Mouse (Mus musculus): Measurements from ENCODE around the gene Mthfd1. TPM values are rescaled to one million over a fixed set of nuclear protein-coding genes. Genes with fewer than 3 reads are reported as not detected.
"Not testable (repeated sequence)": the region's sequence is repeated elsewhere in the genome, so short reads cannot be mapped to it uniquely, and the experiment has no call there.

Mthfd1 gene
- total RNA-seq (2014; rRNA removed) (22.8 and 26.2 TPM in 2 replicates), polyA plus RNA-seq (2015; fragmentation: Nextera tagmentation; extraction: Ambion mirVana) (19.1 and 25.2 TPM in 2 replicates)

DNA sequence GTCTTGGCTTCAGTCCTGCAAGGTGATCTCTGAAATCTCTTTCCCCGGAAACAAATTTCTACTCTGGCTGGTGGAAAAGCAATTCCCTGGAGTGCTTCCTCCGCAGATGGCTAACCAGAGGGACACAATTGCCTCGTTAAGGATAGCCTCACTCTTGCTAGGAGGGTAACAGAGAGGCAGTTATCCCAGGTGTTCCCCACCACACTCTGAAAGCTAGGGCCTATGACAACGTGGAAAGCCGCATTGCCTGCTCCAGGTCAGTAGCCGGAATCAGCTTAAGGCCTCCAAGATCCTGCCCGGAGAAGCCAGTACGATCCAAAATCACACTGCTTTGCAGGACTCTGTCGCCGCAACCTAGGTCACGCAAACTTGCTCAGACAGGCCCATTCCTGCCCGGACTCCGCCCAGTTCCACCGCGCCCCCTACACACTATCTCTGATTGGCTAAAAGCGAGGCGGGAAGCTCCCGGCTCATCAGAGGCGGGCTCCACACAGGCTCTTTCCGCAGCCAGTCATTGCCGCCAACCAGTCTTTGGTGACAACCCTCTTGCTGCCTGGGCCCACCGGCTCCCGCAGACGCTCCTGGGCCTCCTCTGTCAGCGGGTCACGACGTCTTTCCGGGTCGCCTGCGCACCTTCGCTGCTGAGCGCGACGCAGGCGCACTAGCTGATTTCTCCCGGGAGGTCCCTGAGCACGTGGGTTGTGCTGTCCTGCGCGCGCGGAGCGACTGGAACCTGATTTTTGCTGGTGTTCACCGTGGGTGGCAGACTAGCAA lies at the start of gene Mthfd1:
TSS of gene Mthfd1 (plus strand) at position 574 of the 774 bp plus-strand sequence.
- Histone ChIP-seq H3K27ac (ENCODE audit: low read depth, low read length) (peak within 1 kb of the TSS; percentile 85), H3K9me3 (ENCODE audit: low read length) (no peaks in the 10 kb centered on the region), H3K4me3 (ENCODE audit: low read depth, low read length) (peak within 1 kb of the TSS; percentile 63), H3K4me2 (ENCODE audit: low read depth) (peak within 1 kb of the TSS; percentile 93), H3K36me3 (ENCODE audit: insufficient read depth) (no peaks in the 10 kb centered on the region), H3K4me1 (ENCODE audit: insufficient read depth) (peaks cover 14% of the 10 kb centered on the region; the same call in 1 of the 2 replicates), H3K27me3 (ENCODE audit: insufficient read depth, low read length) (no peaks in the 10 kb centered on the region), H3K9ac (peak within 1 kb of the TSS; percentile 63)
- no peak for TF ChIP-seq CTCF (IDR thresholded peaks at IDR 0.05; ENCODE audit: low read depth)
- ATAC-seq (peak; percentile 99), DNase-seq (peak; percentile 98)
- 2% methylated on average over 43 of the region's 43 CpGs for WGBS

DNA sequence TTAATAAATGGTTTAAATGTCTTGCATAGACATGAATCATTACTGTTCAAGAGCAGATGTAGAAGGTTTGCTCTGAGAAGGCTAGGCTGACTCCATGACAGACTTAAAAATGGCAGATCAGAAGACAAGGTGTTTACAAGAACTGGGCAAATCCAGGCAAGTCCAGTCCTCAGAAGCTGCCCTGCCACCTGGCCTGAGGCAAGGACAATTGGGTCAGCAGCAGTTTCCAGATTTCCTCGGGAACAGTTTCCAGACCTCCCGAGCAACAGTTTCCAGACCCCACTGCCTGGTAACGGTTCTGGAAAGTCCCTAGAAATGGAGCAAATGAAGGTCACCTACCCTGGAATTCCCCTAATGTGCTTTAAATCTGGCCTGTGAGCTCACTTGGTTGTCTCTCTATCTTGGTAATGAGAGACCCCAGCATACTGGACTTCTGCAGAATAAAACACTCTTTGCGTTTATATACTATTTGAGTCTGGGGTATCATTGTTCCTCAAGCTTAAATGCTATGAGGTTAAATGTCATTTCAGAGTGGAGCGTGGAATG lies 45.6 kb upstream of the Mthfd1 start:
- H3K4me3 ChIP-seq (ENCODE audit: low read depth, low read length), result no peak overlapping the region
- no peak overlapping the region for H3K27ac ChIP-seq (ENCODE audit: low read depth, low read length)
- H3K4me2 ChIP-seq (ENCODE audit: low read depth), result no peak overlapping the region
- 92% methylated on average over 5 of the region's 5 CpGs for WGBS
- no peaks in the 10 kb centered on the region for H3K4me1 ChIP-seq (ENCODE audit: insufficient read depth)
- DNase-seq (no peak), ATAC-seq (no peak)
- H3K36me3 ChIP-seq (ENCODE audit: insufficient read depth), result no peaks in the 10 kb centered on the region
- H3K9ac ChIP-seq, result no peak overlapping the region
- H3K27me3 ChIP-seq (ENCODE audit: insufficient read depth, low read length), result no peaks in the 10 kb centered on the region
- no peak for TF ChIP-seq CTCF (IDR thresholded peaks at IDR 0.05; ENCODE audit: low read depth)
- no peaks in the 10 kb centered on the region for H3K9me3 ChIP-seq (ENCODE audit: low read length)

DNA sequence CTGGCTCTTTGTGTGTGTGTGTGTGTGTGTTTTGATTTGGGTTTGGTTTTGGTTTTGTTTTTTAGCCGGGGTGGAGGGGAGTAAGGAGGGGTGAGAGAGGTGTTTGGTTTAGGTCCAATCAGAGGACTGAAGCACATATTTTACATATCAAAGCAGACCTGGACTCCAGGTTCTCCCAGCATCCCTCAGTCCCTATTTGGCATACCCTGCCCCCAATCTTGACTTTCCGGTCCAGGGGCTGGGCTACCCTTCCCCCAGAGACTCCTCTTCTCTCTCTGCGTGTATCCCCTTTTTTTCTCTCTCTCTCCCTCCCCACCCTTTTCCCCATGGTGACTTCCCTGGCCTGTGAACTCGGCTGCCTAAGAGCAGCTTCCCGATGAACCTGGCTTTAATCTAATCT lies 40.0 kb upstream of the Mthfd1 start:
- DNase-seq (no peak), ATAC-seq (no peak)
- Histone ChIP-seq H3K27me3 (ENCODE audit: insufficient read depth, low read length) (no peaks in the 10 kb centered on the region), H3K9me3 (ENCODE audit: low read length) (no peaks in the 10 kb centered on the region), H3K4me1 (ENCODE audit: insufficient read depth) (no peaks in the 10 kb centered on the region), H3K27ac (ENCODE audit: low read depth, low read length) (no peak overlapping the region), H3K36me3 (ENCODE audit: insufficient read depth) (no peaks in the 10 kb centered on the region), H3K9ac (no peak overlapping the region), H3K4me2 (ENCODE audit: low read depth) (no peak overlapping the region), H3K4me3 (ENCODE audit: low read depth, low read length) (no peak overlapping the region)
- TF ChIP-seq CTCF (IDR thresholded peaks at IDR 0.05; ENCODE audit: low read depth), result no peak
- 36% methylated on average over 5 of the region's 5 CpGs for WGBS

DNA sequence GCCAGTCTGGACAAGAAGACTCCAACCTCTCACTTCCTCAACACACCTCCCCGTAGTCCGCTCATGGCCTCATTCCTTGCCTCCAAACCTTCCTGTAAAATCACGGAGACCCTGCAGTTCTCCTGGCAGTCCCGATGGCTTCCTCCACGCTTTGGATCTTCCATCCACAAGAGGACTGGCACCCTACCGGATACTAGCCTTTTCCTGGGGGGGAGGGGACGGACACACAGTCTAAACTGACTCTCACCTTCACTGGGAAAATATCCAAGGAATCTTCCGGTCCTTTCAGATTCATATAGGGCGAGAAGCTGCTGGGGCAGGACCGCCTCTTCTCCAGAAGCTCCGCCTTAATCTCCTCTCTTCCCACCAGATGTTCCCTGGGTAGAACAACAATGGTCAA lies 38.4 kb upstream of the Mthfd1 start:
- H3K27ac ChIP-seq (ENCODE audit: low read depth, low read length), result no peak overlapping the region
- H3K4me2 ChIP-seq (ENCODE audit: low read depth), result no peak overlapping the region
- H3K4me1 ChIP-seq (ENCODE audit: insufficient read depth), result no peaks in the 10 kb centered on the region
- no peaks in the 10 kb centered on the region for H3K36me3 ChIP-seq (ENCODE audit: insufficient read depth)
- H3K27me3 ChIP-seq (ENCODE audit: insufficient read depth, low read length), result no peaks in the 10 kb centered on the region
- no peaks in the 10 kb centered on the region for H3K9me3 ChIP-seq (ENCODE audit: low read length)
- ATAC-seq, result no peak
- 83% methylated on average over 11 of the region's 11 CpGs for WGBS
- DNase-seq, result no peak
- H3K9ac ChIP-seq, result no peak overlapping the region
- H3K4me3 ChIP-seq (ENCODE audit: low read depth, low read length), result no peak overlapping the region
- no peak for TF ChIP-seq CTCF (IDR thresholded peaks at IDR 0.05; ENCODE audit: low read depth)

DNA sequence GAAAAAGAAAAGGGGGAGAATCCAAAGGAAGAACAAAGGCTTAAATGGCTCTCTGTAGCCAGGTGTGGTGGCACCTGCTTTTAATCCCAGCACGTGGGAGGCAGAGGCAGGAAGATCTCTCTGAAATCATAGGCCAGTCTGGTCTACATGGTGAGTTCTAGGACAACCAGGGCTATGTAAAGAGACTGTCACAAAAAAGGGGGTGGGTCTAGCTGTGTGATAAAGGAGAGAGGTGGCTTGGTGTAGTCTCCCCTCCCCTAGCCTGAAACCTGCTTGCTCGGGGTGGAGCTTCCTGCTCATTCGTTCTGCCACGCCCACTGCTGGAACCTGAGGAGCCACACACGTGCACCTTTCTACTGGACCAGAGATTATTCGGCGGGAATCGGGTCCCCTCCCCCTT lies 33.0 kb upstream of the Mthfd1 start:
- not testable (repeated sequence) for ATAC-seq; H3K4me3 ChIP-seq (ENCODE audit: low read depth, low read length); H3K27me3 ChIP-seq (ENCODE audit: insufficient read depth, low read length); H3K4me1 ChIP-seq (ENCODE audit: insufficient read depth); H3K27ac ChIP-seq (ENCODE audit: low read depth, low read length); H3K9ac ChIP-seq; DNase-seq; H3K9me3 ChIP-seq (ENCODE audit: low read length); H3K4me2 ChIP-seq (ENCODE audit: low read depth); H3K36me3 ChIP-seq (ENCODE audit: insufficient read depth)
- 70% methylated on average over 1 of the region's 8 CpGs for WGBS

DNA sequence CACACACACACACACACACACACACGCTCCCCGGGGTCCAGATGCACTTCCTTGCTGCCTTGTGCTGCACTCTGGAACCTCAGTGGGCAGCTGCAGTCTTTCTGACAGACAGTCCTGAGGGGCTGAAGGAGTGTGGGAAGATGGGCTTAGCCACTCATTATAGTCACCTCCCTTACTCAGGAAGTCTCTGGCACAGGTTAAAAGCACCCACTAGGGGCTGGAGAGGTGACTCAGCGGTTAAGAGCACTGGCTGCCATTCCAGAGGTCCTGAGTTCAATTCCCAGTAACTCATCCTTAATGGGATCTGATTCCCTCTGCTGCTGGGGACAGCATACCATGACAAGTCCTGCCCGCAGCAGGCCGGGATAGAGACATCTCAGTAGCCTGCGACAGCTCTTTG lies 24.5 kb upstream of the Mthfd1 start:
- no peak for TF ChIP-seq CTCF (IDR thresholded peaks at IDR 0.05; ENCODE audit: low read depth)
- Histone ChIP-seq H3K27me3 (ENCODE audit: insufficient read depth, low read length) (no peaks in the 10 kb centered on the region), H3K36me3 (ENCODE audit: insufficient read depth) (no peaks in the 10 kb centered on the region), H3K27ac (ENCODE audit: low read depth, low read length) (no peak overlapping the region), H3K4me3 (ENCODE audit: low read depth, low read length) (no peak overlapping the region), H3K9ac (no peak overlapping the region), H3K4me2 (ENCODE audit: low read depth) (no peak overlapping the region), H3K9me3 (ENCODE audit: low read length) (no peaks in the 10 kb centered on the region), H3K4me1 (ENCODE audit: insufficient read depth) (no peaks in the 10 kb centered on the region)
- ATAC-seq, result no peak
- 85% methylated on average over 6 of the region's 6 CpGs for WGBS
- DNase-seq, result no peak

DNA sequence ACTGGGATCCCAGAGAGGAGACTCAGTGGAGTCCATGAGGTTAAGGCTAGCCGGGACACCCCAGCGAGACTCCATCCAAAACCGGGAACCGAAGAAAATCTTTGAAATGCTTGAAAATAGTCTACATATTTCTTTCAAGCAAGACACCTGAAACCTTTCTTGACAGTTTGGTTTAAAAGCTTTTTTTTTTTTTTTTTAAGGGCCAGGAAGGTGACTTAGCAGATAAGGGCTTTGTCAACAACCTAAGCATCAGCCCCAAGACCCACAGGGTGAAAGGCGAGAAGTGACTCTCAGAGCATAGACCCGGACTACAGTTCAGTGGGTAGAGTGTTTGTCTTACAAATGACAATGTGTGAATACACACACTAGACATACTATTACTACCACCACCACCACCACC lies 19.8 kb upstream of the Mthfd1 start:
- 96% methylated on average over 6 of the region's 6 CpGs for WGBS
- H3K27me3 ChIP-seq (ENCODE audit: insufficient read depth, low read length), result no peaks in the 10 kb centered on the region
- no peaks in the 10 kb centered on the region for H3K4me1 ChIP-seq (ENCODE audit: insufficient read depth)
- no peaks in the 10 kb centered on the region for H3K36me3 ChIP-seq (ENCODE audit: insufficient read depth)
- H3K9me3 ChIP-seq (ENCODE audit: low read length), result no peaks in the 10 kb centered on the region
- no peak overlapping the region for H3K4me3 ChIP-seq (ENCODE audit: low read depth, low read length)
- no peak for ATAC-seq
- no peak overlapping the region for H3K27ac ChIP-seq (ENCODE audit: low read depth, low read length)
- DNase-seq, result no peak
- TF ChIP-seq CTCF (IDR thresholded peaks at IDR 0.05; ENCODE audit: low read depth), result no peak
- H3K4me2 ChIP-seq (ENCODE audit: low read depth), result no peak overlapping the region
- no peak overlapping the region for H3K9ac ChIP-seq

Measured in forebrain, postnatal 0 days (tissue).